Mouse (Mus musculus) left cerebral cortex, postnatal 14 days (tissue): ENCODE results near the gene Prpf40b. TPM values are rescaled to one million over a fixed set of nuclear protein-coding genes. Genes with fewer than 3 reads are reported as not detected.

Experiments
- DNase-seq, 2 experiments: peaks; one replicate each; pipeline ENCODE4 v3.0.0; 2021 to 2022; ENCODE audit warnings: low spot score in 2 of 2, mixed read lengths in 1 of 2
- intact Hi-C: fragments of 180-260 bp; cut with DNase I; formaldehyde crosslinking; loops from one replicate; pipeline ENCODE4 v1.15.1; 2025
- total RNA-seq, 2 experiments: library from RNA; stranded (reverse); gene quantifications; 2 replicates each; pipeline ENCODE4 v1.2.3; 2021

Prpf40b gene
- total RNA-seq, 2 experiments from 2014 or later: 95.4 to 99.5 TPM

GRCm38 (mm10) chr15:99284527-99285188 lies 10.2 kb upstream of the Prpf40b start:
- intact Hi-C loops: no loop called here
- DNase-seq: no peak

- intact Hi-C loops: no loop called here
Observed at GRCm38 (mm10) chr15:99285189-99285535, 9.7 kb upstream of the Prpf40b start.

GRCm38 (mm10) chr15:99290586-99290985 lies 4.3 kb upstream of the Prpf40b start:
- no peak for DNase-seq
- intact Hi-C loops: no loop called here

More at GRCm38 (mm10) chr15:99285189-99285535, 9.7 kb upstream of the Prpf40b start:
- DNase-seq: no peak

GRCm38 (mm10) chr15:99294287-99294686 lies 600 bp upstream of the Prpf40b start:
- intact Hi-C loops: no loop called here
- DNase-seq: no peak

GRCm38 (mm10) chr15:99295484-99295981 lies 646 bp downstream of the Prpf40b start, which contains the start of gene Fam186b:
Gene Fam186b (minus strand): TSS chr15:99295888.
- DNase-seq: peak in 1 of 2 experiments; percentile 39
- intact Hi-C loops: no loop called here

GRCm38 (mm10) chr15:99296213-99296612 lies 1.3 kb downstream of the Prpf40b start:
- no peak for DNase-seq
- intact Hi-C loops: no loop called here

- intact Hi-C loops: no loop called here
- no peak for DNase-seq
Observed at GRCm38 (mm10) chr15:99307476-99307875, 12.6 kb downstream of the Prpf40b start.

GRCm38 (mm10) chr15:99309549-99309948 lies 14.7 kb downstream of the Prpf40b start:
- intact Hi-C loops: no loop called here
- DNase-seq: no peak

- intact Hi-C loops: no loop called here
- no peak for DNase-seq
Observed at GRCm38 (mm10) chr15:99310617-99311016, 15.7 kb downstream of the Prpf40b start.

GRCm38 (mm10) chr15:99314891-99315290 lies 20.0 kb downstream of the Prpf40b start:
- DNase-seq: no peak
- intact Hi-C loops: loop anchor here (5.0 kb wide), 1 partner anchor 157 kb away; the partner anchor contains the start of gene Bcdin3d

GRCm38 (mm10) chr15:99316314-99317266 lies 21.7 kb downstream of the Prpf40b start:
- DNase-seq: peak; percentile 86 to 87
- intact Hi-C loops: loop anchor here (1.0 to 5.0 kb wide), 2 partner anchors 54 to 156 kb away; partner anchors contain the start of genes Bcdin3d and Fmnl3

- intact Hi-C loops: loop anchor here (5.0 kb wide), 1 partner anchor 155 kb away; the partner anchor contains the start of gene Bcdin3d
- DNase-seq: no peak
Observed at GRCm38 (mm10) chr15:99317267-99317651, 22.4 kb downstream of the Prpf40b start.

- intact Hi-C loops: loop anchor here (5.0 kb wide), 1 partner anchor 154 kb away; the partner anchor contains the start of gene Bcdin3d
- no peak for DNase-seq
Observed at GRCm38 (mm10) chr15:99318071-99318470, 23.2 kb downstream of the Prpf40b start.

- DNase-seq: no peak
- intact Hi-C loops: loop anchor here (5.0 kb wide), 1 partner anchor 153 kb away; the partner anchor contains the start of gene Bcdin3d
Observed at GRCm38 (mm10) chr15:99318861-99319410, 24.0 kb downstream of the Prpf40b start.

GRCm38 (mm10) chr15:99319411-99319871 lies 24.6 kb downstream of the Prpf40b start:
- no peak for DNase-seq
- intact Hi-C loops: loop anchor here (5.0 kb wide), 1 partner anchor 153 kb away; the partner anchor contains the start of gene Bcdin3d

- DNase-seq: no peak
- intact Hi-C loops: no loop called here
Observed at GRCm38 (mm10) chr15:99320168-99320674, 25.3 kb downstream of the Prpf40b start.

GRCm38 (mm10) chr15:99320978-99321377 lies 26.1 kb downstream of the Prpf40b start:
- DNase-seq: no peak
- intact Hi-C loops: no loop called here

- DNase-seq: no peak
- intact Hi-C loops: no loop called here
Observed at GRCm38 (mm10) chr15:99324151-99324550, 29.3 kb downstream of the Prpf40b start.

- no peak for DNase-seq
- intact Hi-C loops: loop anchor here (5.0 kb wide), 1 partner anchor 42 kb away; no protein-coding TSS in a partner anchor
Observed at GRCm38 (mm10) chr15:99325598-99325997, 30.7 kb downstream of the Prpf40b start.
